ENCODE assay signal across 6 mouse cellular contexts in genomic region chr5:134446755-134447154, GRCm38 (mm10). TPM values are rescaled to one million over a fixed set of nuclear protein-coding genes. Genes with fewer than 3 reads are reported as not detected.
A peak's percentile ranks its signal among the peaks of the same experiment; 100 is the strongest.
DNase-seq lines count a peak whose midpoint lies in the region; ATAC-seq and TF ChIP-seq lines count a peak whose summit lies in the region.
"Not testable (repeated sequence)": the region's sequence is repeated elsewhere in the genome, so short reads cannot be mapped to it uniquely, and the experiment has no call there.

No protein-coding gene starts in this region.

- 92% methylated on average over 4 of the region's 4 CpGs for WGBS in embryonic facial prominence, embryonic 13.5 days
- 90% methylated on average over 4 of the region's 4 CpGs for WGBS in limb, embryonic 15.5 days
- 86% methylated on average over 4 of the region's 4 CpGs for WGBS in stomach, embryonic 16.5 days

- H3K27me3 ChIP-seq in ES-Bruce4 (ENCODE audit: control insufficient read depth, insufficient read depth, low read length, poor library complexity, severe bottlenecking); embryonic facial prominence, embryonic 13.5 days; limb, embryonic 15.5 days; stomach, embryonic 16.5 days (ENCODE audit: control insufficient read depth, insufficient read depth, low read length): not testable (repeated sequence)

- H3K4me2 ChIP-seq in embryonic facial prominence, embryonic 13.5 days; limb, embryonic 15.5 days; stomach, embryonic 16.5 days (ENCODE audit: low read depth, low read length): not testable (repeated sequence)

- H3K36me3 ChIP-seq in ES-Bruce4 (ENCODE audit: control insufficient read depth, insufficient read depth, low read length, poor library complexity, severe bottlenecking); ES-E14 (ENCODE audit: control insufficient read depth, insufficient read depth, low read length, poor library complexity, severe bottlenecking): not testable (repeated sequence)
- H3K36me3 ChIP-seq in embryonic facial prominence, embryonic 13.5 days = peaks cover 63% of the 10 kb centered on the region
- H3K36me3 ChIP-seq in limb, embryonic 15.5 days = peaks cover 32% of the 10 kb centered on the region
- H3K36me3 ChIP-seq in stomach, embryonic 16.5 days (ENCODE audit: control insufficient read depth, insufficient read depth, low read length) = peaks cover 12% of the 10 kb centered on the region

- not testable (repeated sequence) for ATAC-seq in embryonic facial prominence, embryonic 13.5 days (ENCODE audit: insufficient number of reproducible peaks, insufficient read depth, low FRiP score, low TSS enrichment, low read depth); stomach, embryonic 16.5 days (ENCODE audit: insufficient read depth, low FRiP score)
- ATAC-seq in limb, embryonic 15.5 days (ENCODE audit: insufficient number of reproducible peaks, low FRiP score, low TSS enrichment, low read depth) = 0 out of 2 replicates have a peak, but pooled peaks have one; percentile 15

- not testable (repeated sequence) for H3K9me3 ChIP-seq in ES-Bruce4 (replicated peaks; ENCODE audit: control insufficient read depth, insufficient read depth, low read length, poor library complexity, severe bottlenecking); ES-E14 (ENCODE audit: control insufficient read depth, insufficient read depth, low read depth, low read length); embryonic facial prominence, embryonic 13.5 days; limb, embryonic 15.5 days; stomach, embryonic 16.5 days (replicated peaks; ENCODE audit: control insufficient read depth, low read length)

- not testable (repeated sequence) for TF ChIP-seq CTCF in ES-Bruce4 (IDR thresholded peaks at IDR 0.05; ENCODE audit: low read depth, low read length)

- H3K4me3 ChIP-seq in ES-Bruce4 (ENCODE audit: low read depth, low read length); ES-E14 (ENCODE audit: insufficient read depth in 1 of 2, low read depth in 1 of 2, low read length in 2 of 2, poor library complexity in 1 of 2, severe bottlenecking in 1 of 2); embryonic facial prominence, embryonic 13.5 days; limb, embryonic 15.5 days; stomach, embryonic 16.5 days (replicated peaks; ENCODE audit: low read length): not testable (repeated sequence)

- H3K27ac ChIP-seq in ES-Bruce4 (ENCODE audit: insufficient read depth, low read length) (0 out of 2 replicates have a peak overlapping the region, but pooled peaks have one; percentile 46), ES-E14 (ENCODE audit: insufficient read depth, low read depth, low read length, poor library complexity, severe bottlenecking) (peak overlapping the region; percentile 58; the same call in 1 of the 2 replicates)
- peak overlapping the region; percentile 73; the same call in 1 of the 2 replicates for H3K27ac ChIP-seq in embryonic facial prominence, embryonic 13.5 days
- not testable (repeated sequence) for H3K27ac ChIP-seq in limb, embryonic 15.5 days
- H3K27ac ChIP-seq in stomach, embryonic 16.5 days (ENCODE audit: low read length) = peak overlapping the region; percentile 95; the same call in 1 of the 2 replicates

- H3K4me1 ChIP-seq in ES-Bruce4 (ENCODE audit: control insufficient read depth, insufficient read depth, low read length) = not testable (repeated sequence)
- H3K4me1 ChIP-seq in ES-E14 (ENCODE audit: control insufficient read depth in 2 of 2, insufficient read depth in 2 of 2, low read length in 2 of 2, poor library complexity in 1 of 2) = peaks cover 5 to 11% of the 10 kb centered on the region in 2 experiments; a peak in 3 of 4 replicates
- peaks cover 28% of the 10 kb centered on the region for H3K4me1 ChIP-seq in embryonic facial prominence, embryonic 13.5 days
- peaks cover 27% of the 10 kb centered on the region for H3K4me1 ChIP-seq in limb, embryonic 15.5 days
- peaks cover 21% of the 10 kb centered on the region for H3K4me1 ChIP-seq in stomach, embryonic 16.5 days (ENCODE audit: control insufficient read depth, insufficient read depth, low read length)

- DNase-seq in ES-E14 (ENCODE audit: low read depth, low spot score) = not testable (repeated sequence)
- DNase-seq in ZHBTc4 (ENCODE audit: low read depth, low spot score) = peak; percentile 59

- not testable (repeated sequence) for H3K9ac ChIP-seq in ES-Bruce4 (ENCODE audit: low read depth, poor library complexity, severe bottlenecking); ES-E14 (ENCODE audit: insufficient read depth, low read depth, low read length, poor library complexity, severe bottlenecking); embryonic facial prominence, embryonic 13.5 days; limb, embryonic 15.5 days; stomach, embryonic 16.5 days (ENCODE audit: low read length)

- TF ChIP-seq EP300 in ES-Bruce4 (IDR thresholded peaks at IDR 0.05; ENCODE audit: insufficient read depth, low read depth, low read length) = not testable (repeated sequence)

- in situ Hi-C loops in ES-E14 (cut with MboI; ENCODE audit: low sequenced_read_pairs in 2 of 2, unreplicated experiment in 2 of 2) = not testable (repeated sequence)

- not testable (repeated sequence) for TF ChIP-seq POLR2A in ES-Bruce4 (IDR thresholded peaks at IDR 0.05; ENCODE audit: insufficient read depth, low read length)

RNA-seq across cellular contexts. Expression of gene Gtf2ird1, which starts 9.8 kb away (rescaled TPM):
- 91.5 and 94.2 TPM in 2 replicates for polyA plus RNA-seq in ES-Bruce4 (2011; ENCODE audit: insufficient read depth, insufficient read length, low read depth, missing spikeins)
- total RNA-seq in ES-E14 (2012; rRNA removed) = 63.5 and 118 TPM in 2 replicates
- polyA plus RNA-seq in embryonic facial prominence, embryonic 13.5 days (2015; fragmentation: Nextera tagmentation; extraction: Ambion mirVana) = 130 TPM in 2 replicates
- 93.5 and 102 TPM in 2 replicates for polyA plus RNA-seq in limb, embryonic 15.5 days (2015; fragmentation: Nextera tagmentation; extraction: Ambion mirVana)
- 70.5 and 75.0 TPM in 2 replicates for polyA plus RNA-seq in stomach, embryonic 16.5 days (2015; fragmentation: Nextera tagmentation; extraction: Ambion mirVana)
